Mouse (Mus musculus) liver, embryonic 14.5 days (tissue): ENCODE measurements around the gene Sufu.

ENCODE experiments used
- CTCF ChIP-seq: IDR thresholded peaks from 2 replicates; pipeline ENCODE4 v1.5.1; 2016; ENCODE audit warnings: antibody characterized with exemption, low read depth, control low read depth
- EP300 ChIP-seq: IDR thresholded peaks from 2 replicates; pipeline ENCODE4 v1.6.1; 2016; ENCODE audit warnings: antibody characterized with exemption, low read depth

- TF ChIP-seq CTCF (no peak), EP300 (no peak)
Measured at GRCm38 (mm10) chr19:46481352-46481751, 84.7 kb downstream of the Sufu start.
